Mouse (Mus musculus): ENCODE results near the gene Cat.

- TF ChIP-seq CTCF (IDR thresholded peaks at IDR 0.05) (no peak), EP300 (IDR thresholded peaks at IDR 0.05; ENCODE audit: insufficient read depth, low read depth, low read length) (no peak), POLR2A (IDR thresholded peaks at IDR 0.05; ENCODE audit: insufficient read depth, low read depth, low read length) (no peak)
Measured at GRCm38 (mm10) chr2:103420650-103421507, 64.1 kb downstream of the Cat start.

All from heart, adult 2 months (tissue).